Mouse (Mus musculus): ENCODE results near the gene Pnpla6. TPM values are rescaled to one million over a fixed set of nuclear protein-coding genes. Genes with fewer than 3 reads are reported as not detected.

Pnpla6 gene
- polyA plus RNA-seq (2012; rRNA removed), result 12.1 and 13.4 TPM in 2 replicates

GRCm38 (mm10) chr8:3515260-3515671, at the start of gene Pnpla6:
Gene Pnpla6 (plus strand): TSS chr8:3515384.

GRCm38 (mm10) chr8:3467006-3467885, 47.9 kb upstream of the Pnpla6 start, which contains the start of gene Pex11g:
Gene Pex11g (minus strand): TSS chr8:3467680.

GRCm38 (mm10) chr8:3470562-3470961, 44.6 kb upstream of the Pnpla6 start, which contains the start of gene Tex45:
Gene Tex45 (plus strand): TSS chr8:3470862.

GRCm38 (mm10) chr8:3492901-3493844, 22.0 kb upstream of the Pnpla6 start, which contains the start of gene Zfp358:
Gene Zfp358 (plus strand): TSS chr8:3493138.

GRCm38 (mm10) chr8:3500235-3501090, 14.7 kb upstream of the Pnpla6 start, which contains the start of gene Mcoln1:
Gene Mcoln1 (plus strand): TSS chr8:3500457.

GRCm38 (mm10) chr8:3567641-3568371, 52.6 kb downstream of the Pnpla6 start, which contains the start of gene C330021F23Rik:
Gene C330021F23Rik (plus strand): TSS chr8:3567990.

GRCm38 (mm10) chr8:3586993-3587390, 71.8 kb downstream of the Pnpla6 start, which contains the start of gene Camsap3:
Gene Camsap3 (plus strand): TSS chr8:3587293.

Other genes starting within 250 kb of the Pnpla6 start
- 4.2 and 4.8 TPM in 2 replicates for gene Insr, start 235.8 kb upstream of the Pnpla6 start, polyA plus RNA-seq (2012; rRNA removed)
- 0.23 and 0.39 TPM in 2 replicates for gene A430078G23Rik, start 162.0 kb upstream of the Pnpla6 start, polyA plus RNA-seq (2012; rRNA removed)
- 3.1 and 3.4 TPM in 2 replicates for gene Arhgef18, start 122.4 kb upstream of the Pnpla6 start, polyA plus RNA-seq (2012; rRNA removed)
- gene Pex11g, start 47.7 kb upstream of the Pnpla6 start, polyA plus RNA-seq (2012; rRNA removed), result 2.6 and 2.8 TPM in 2 replicates
- 0.02 TPM in 1 of 2 replicates, not detected in the other for gene Tex45, start 44.5 kb upstream of the Pnpla6 start, polyA plus RNA-seq (2012; rRNA removed)
- 4.3 and 4.4 TPM in 2 replicates for gene Zfp358, start 22.2 kb upstream of the Pnpla6 start, polyA plus RNA-seq (2012; rRNA removed)
- gene Mcoln1, start 14.9 kb upstream of the Pnpla6 start, polyA plus RNA-seq (2012; rRNA removed), result 23.0 and 25.9 TPM in 2 replicates
- gene C330021F23Rik, start 52.6 kb downstream of the Pnpla6 start, polyA plus RNA-seq (2012; rRNA removed), result 2.6 and 3.3 TPM in 2 replicates
- 2.4 and 2.6 TPM in 2 replicates for gene Camsap3, start 71.9 kb downstream of the Pnpla6 start, polyA plus RNA-seq (2012; rRNA removed)
- gene Xab2, start 105.9 kb downstream of the Pnpla6 start, polyA plus RNA-seq (2012; rRNA removed), result 25.8 and 27.8 TPM in 2 replicates
- gene Pet100, start 106.2 kb downstream of the Pnpla6 start, polyA plus RNA-seq (2012; rRNA removed), result 32.5 and 36.6 TPM in 2 replicates
- gene Pcp2, start 110.2 kb downstream of the Pnpla6 start, polyA plus RNA-seq (2012; rRNA removed), result not detected in 2 replicates
- 46.1 and 55.2 TPM in 2 replicates for gene Stxbp2, start 115.6 kb downstream of the Pnpla6 start, polyA plus RNA-seq (2012; rRNA removed)
- gene Retn, start 140.4 kb downstream of the Pnpla6 start, polyA plus RNA-seq (2012; rRNA removed), result 0.03 TPM in 1 of 2 replicates, not detected in the other
- 1.2 and 1.8 TPM in 2 replicates for gene Mcemp1, start 150.4 kb downstream of the Pnpla6 start, polyA plus RNA-seq (2012; rRNA removed)
- 1.7 and 2.2 TPM in 2 replicates for gene Fcor, start 157.0 kb downstream of the Pnpla6 start, polyA plus RNA-seq (2012; rRNA removed)
- 12.6 and 13.2 TPM in 2 replicates for gene Trappc5, start 160.9 kb downstream of the Pnpla6 start, polyA plus RNA-seq (2012; rRNA removed)
- not detected in 2 replicates for gene Fcer2a, start 178.8 kb downstream of the Pnpla6 start, polyA plus RNA-seq (2012; rRNA removed)
- 3.0 and 3.5 TPM in 2 replicates for gene Clec4g, start 205.3 kb downstream of the Pnpla6 start, polyA plus RNA-seq (2012; rRNA removed)
- 0.06 and 0.07 TPM in 2 replicates for gene Cd209a, start 233.6 kb downstream of the Pnpla6 start, polyA plus RNA-seq (2012; rRNA removed)